Mouse (Mus musculus): Measurements from ENCODE around the gene D2hgdh. TPM values are rescaled to one million over a fixed set of nuclear protein-coding genes. Genes with fewer than 3 reads are reported as not detected.

D2hgdh gene
- polyA plus RNA-seq (2011; ENCODE audit: insufficient read depth, insufficient read length, low replicate concordance, missing spikeins) = 8.8 and 23.7 TPM in 2 replicates

- TF ChIP-seq CTCF (IDR thresholded peaks at IDR 0.05; ENCODE audit: control insufficient read depth, insufficient read depth, low read length) = no peak
- H3K4me1 ChIP-seq (ENCODE audit: control insufficient read depth, insufficient read depth, low read length) = no peaks in the 10 kb centered on the region; the same call in 1 of the 2 replicates
- H3K4me3 ChIP-seq (replicated peaks; ENCODE audit: control insufficient read depth, low read depth, low read length) = peak within 1 kb of the TSS; percentile 80
- peak within 1 kb of the TSS; percentile 95 for H3K27ac ChIP-seq (ENCODE audit: control insufficient read depth, insufficient read depth, low read depth, low read length, poor library complexity)
- WGBS = 23% methylated on average over 10 of the region's 10 CpGs
Observed at GRCm38 (mm10) chr1:93824609-93825008, at the start of gene D2hgdh. Gene D2hgdh (plus strand): TSS chr1:93824909.

- whole genome bisulfite sequencing = 98% methylated on average over 5 of the region's 5 CpGs
- Histone ChIP-seq H3K4me3 (replicated peaks; ENCODE audit: control insufficient read depth, low read depth, low read length) (no peak overlapping the region), H3K4me1 (ENCODE audit: control insufficient read depth, insufficient read depth, low read length) (no peaks in the 10 kb centered on the region), H3K27ac (ENCODE audit: control insufficient read depth, insufficient read depth, low read depth, low read length, poor library complexity) (no peak overlapping the region)
- TF ChIP-seq POLR2A (IDR thresholded peaks at IDR 0.05; ENCODE audit: borderline replicate concordance, control insufficient read depth, low read depth, low read length) = no peak
- TF ChIP-seq CTCF (IDR thresholded peaks at IDR 0.05; ENCODE audit: control insufficient read depth, insufficient read depth, low read length) = no peak
Observed at GRCm38 (mm10) chr1:93776686-93777085, 48.0 kb upstream of the D2hgdh start.

DNA sequence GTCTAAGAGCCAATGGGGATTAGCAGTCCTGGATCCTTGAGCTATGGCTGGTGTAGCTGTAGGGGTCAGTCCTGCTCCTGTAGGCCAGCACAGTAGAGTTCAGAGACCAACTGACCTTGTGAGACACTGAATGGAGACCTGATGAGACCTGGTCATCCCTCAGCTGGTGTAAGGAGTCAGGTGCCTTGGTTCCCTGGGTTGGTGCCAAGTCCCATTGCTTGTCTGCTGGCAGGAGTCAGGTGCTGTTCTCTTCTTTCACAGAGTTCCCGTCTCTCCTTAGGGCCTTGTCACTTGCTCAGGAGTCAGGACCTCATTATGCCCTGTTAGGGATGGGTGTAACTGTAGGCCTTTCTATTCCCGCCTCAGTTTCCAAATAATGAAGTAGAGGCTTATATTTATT lies 37.8 kb upstream of the D2hgdh start:
- TF ChIP-seq CTCF (IDR thresholded peaks at IDR 0.05; ENCODE audit: control insufficient read depth, insufficient read depth, low read length) = no peak
- TF ChIP-seq POLR2A (IDR thresholded peaks at IDR 0.05; ENCODE audit: borderline replicate concordance, control insufficient read depth, low read depth, low read length) = no peak
- 88% methylated on average over 2 of the region's 2 CpGs for WGBS
- no peak overlapping the region for H3K27ac ChIP-seq (ENCODE audit: control insufficient read depth, insufficient read depth, low read depth, low read length, poor library complexity)
- H3K4me3 ChIP-seq (replicated peaks; ENCODE audit: control insufficient read depth, low read depth, low read length) = no peak overlapping the region
- H3K4me1 ChIP-seq (ENCODE audit: control insufficient read depth, insufficient read depth, low read length) = no peaks in the 10 kb centered on the region

- WGBS = 88% methylated on average over 8 of the region's 8 CpGs
- H3K4me3 ChIP-seq (replicated peaks; ENCODE audit: control insufficient read depth, low read depth, low read length) = no peak overlapping the region
- H3K27ac ChIP-seq (ENCODE audit: control insufficient read depth, insufficient read depth, low read depth, low read length, poor library complexity) = no peak overlapping the region
- peaks cover 1% of the 10 kb centered on the region; the same call in 1 of the 2 replicates for H3K4me1 ChIP-seq (ENCODE audit: control insufficient read depth, insufficient read depth, low read length)
- TF ChIP-seq POLR2A (IDR thresholded peaks at IDR 0.05; ENCODE audit: borderline replicate concordance, control insufficient read depth, low read depth, low read length) (no peak), CTCF (IDR thresholded peaks at IDR 0.05; ENCODE audit: control insufficient read depth, insufficient read depth, low read length) (no peak)
Observed at GRCm38 (mm10) chr1:93794526-93794925, 30.2 kb upstream of the D2hgdh start.

DNA sequence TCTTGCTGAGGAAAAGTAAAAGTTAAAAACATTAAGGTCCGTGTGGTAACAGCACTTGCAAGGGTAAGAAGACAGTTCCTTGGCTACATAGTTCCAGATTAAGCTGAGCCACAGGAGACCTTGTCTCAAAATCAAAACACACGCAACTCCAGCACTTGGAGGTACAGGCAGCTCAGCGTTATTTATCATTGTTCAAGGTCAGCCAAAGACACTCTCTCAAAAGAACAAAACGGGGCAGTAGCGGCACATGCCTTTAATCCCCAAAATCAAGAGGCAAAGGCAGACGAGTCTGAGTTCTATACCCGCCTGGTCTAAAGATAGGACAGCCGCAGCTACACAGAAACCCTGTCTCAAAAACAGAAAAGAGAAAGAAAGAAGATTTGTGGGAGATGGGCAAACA lies 28.8 kb upstream of the D2hgdh start:
- TF ChIP-seq POLR2A (IDR thresholded peaks at IDR 0.05; ENCODE audit: borderline replicate concordance, control insufficient read depth, low read depth, low read length) (no peak), CTCF (IDR thresholded peaks at IDR 0.05; ENCODE audit: control insufficient read depth, insufficient read depth, low read length) (no peak)
- Histone ChIP-seq H3K27ac (ENCODE audit: control insufficient read depth, insufficient read depth, low read depth, low read length, poor library complexity) (no peak overlapping the region), H3K4me1 (ENCODE audit: control insufficient read depth, insufficient read depth, low read length) (peaks cover 1% of the 10 kb centered on the region; the same call in 1 of the 2 replicates), H3K4me3 (replicated peaks; ENCODE audit: control insufficient read depth, low read depth, low read length) (no peak overlapping the region)
- 82% methylated on average over 8 of the region's 8 CpGs for WGBS

DNA sequence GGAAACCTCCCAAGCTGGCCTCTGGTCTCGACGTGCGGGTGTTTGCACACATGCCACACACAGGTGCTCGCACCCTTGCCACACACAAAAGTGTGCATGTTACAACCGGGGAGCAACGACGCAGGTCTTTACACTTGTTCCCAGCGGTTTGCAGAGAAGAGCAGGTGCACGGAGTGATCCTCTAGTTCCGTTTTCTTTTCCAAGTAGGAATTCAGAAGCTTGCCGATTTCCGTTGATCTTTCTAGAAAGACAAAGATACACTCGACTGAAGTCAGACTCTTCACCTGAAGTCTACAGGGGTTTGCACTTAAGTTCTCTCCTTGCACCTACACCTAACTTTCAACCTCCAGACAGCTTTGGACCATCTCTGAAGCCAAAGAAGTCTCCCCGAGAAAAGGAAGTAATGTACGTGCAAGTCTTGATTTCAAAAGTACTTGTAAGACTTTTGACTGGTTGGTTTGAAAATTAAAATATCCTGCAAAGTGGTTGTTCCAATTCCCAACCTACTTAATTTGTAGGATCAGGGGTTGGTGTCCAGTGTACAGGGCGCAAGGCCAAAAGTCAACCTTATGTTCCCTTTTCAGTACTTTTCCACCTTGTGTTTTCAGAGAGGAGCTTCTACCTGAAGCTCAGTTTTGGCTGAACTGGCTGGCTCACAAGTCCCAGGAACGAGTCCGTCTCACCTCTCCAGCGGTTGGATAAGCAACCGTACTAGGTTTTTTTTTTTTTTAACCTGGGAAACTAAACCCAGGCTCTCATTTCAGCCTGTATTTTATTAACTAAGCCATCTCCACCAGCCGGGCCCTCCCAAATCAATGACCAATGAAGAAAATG lies 23.8 kb upstream of the D2hgdh start:
- TF ChIP-seq CTCF (IDR thresholded peaks at IDR 0.05; ENCODE audit: control insufficient read depth, insufficient read depth, low read length) (no peak), POLR2A (IDR thresholded peaks at IDR 0.05; ENCODE audit: borderline replicate concordance, control insufficient read depth, low read depth, low read length) (no peak)
- peaks cover 7% of the 10 kb centered on the region for H3K4me1 ChIP-seq (ENCODE audit: control insufficient read depth, insufficient read depth, low read length)
- peak overlapping the region; percentile 96 for H3K4me3 ChIP-seq (replicated peaks; ENCODE audit: control insufficient read depth, low read depth, low read length)
- WGBS = 54% methylated on average over 21 of the region's 21 CpGs
- H3K27ac ChIP-seq (ENCODE audit: control insufficient read depth, insufficient read depth, low read depth, low read length, poor library complexity) = 0 out of 2 replicates have a peak overlapping the region, but pooled peaks have one; percentile 34

DNA sequence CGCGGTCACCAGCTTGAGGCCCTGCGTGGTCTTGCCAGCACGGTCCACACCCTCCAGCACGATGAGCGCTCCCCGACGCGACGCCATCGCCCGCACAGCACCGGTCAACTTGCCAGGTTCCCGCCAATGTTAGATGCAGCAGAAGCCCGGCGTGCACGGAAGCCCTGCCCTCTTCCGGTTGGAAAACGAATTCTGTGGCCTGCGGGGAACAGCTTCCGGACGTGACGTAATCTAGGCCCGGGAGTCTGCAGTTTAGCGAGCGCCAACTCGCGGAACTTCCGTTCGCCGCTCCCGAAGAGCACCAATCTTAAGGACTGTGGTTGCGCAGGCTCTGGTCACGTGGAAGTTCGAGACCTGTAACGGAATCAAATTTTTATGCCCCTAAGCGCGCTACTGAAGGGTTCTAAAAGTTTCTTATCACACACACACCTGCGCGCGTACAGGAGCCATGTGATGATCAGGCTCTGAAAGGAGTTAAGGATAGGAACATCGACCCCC lies 22.9 kb upstream of the D2hgdh start, which contains the start of gene Dtymk:
TSS of gene Dtymk (minus strand) at position 194 of the 498 bp plus-strand sequence.
- peaks cover 7% of the 10 kb centered on the region for H3K4me1 ChIP-seq (ENCODE audit: control insufficient read depth, insufficient read depth, low read length)
- peak within 1 kb of the TSS; percentile 61 for H3K27ac ChIP-seq (ENCODE audit: control insufficient read depth, insufficient read depth, low read depth, low read length, poor library complexity)
- TF ChIP-seq POLR2A (IDR thresholded peaks at IDR 0.05; ENCODE audit: borderline replicate concordance, control insufficient read depth, low read depth, low read length) = peak; percentile 87
- TF ChIP-seq CTCF (IDR thresholded peaks at IDR 0.05; ENCODE audit: control insufficient read depth, insufficient read depth, low read length) = no peak; the same call in 1 of the 2 replicates
- peak within 1 kb of the TSS; percentile 96 for H3K4me3 ChIP-seq (replicated peaks; ENCODE audit: control insufficient read depth, low read depth, low read length)
- WGBS = under 1% methylated on average over 42 of the region's 42 CpGs

GRCm38 (mm10) chr1:93802771-93803170 lies 21.9 kb upstream of the D2hgdh start:
- Histone ChIP-seq H3K4me3 (replicated peaks; ENCODE audit: control insufficient read depth, low read depth, low read length) (no peak overlapping the region), H3K27ac (ENCODE audit: control insufficient read depth, insufficient read depth, low read depth, low read length, poor library complexity) (no peak overlapping the region; the same call in 1 of the 2 replicates), H3K4me1 (ENCODE audit: control insufficient read depth, insufficient read depth, low read length) (peaks cover 7% of the 10 kb centered on the region)
- TF ChIP-seq POLR2A (IDR thresholded peaks at IDR 0.05; ENCODE audit: borderline replicate concordance, control insufficient read depth, low read depth, low read length) = no peak
- TF ChIP-seq CTCF (IDR thresholded peaks at IDR 0.05; ENCODE audit: control insufficient read depth, insufficient read depth, low read length) = no peak
- WGBS = 52% methylated on average over 5 of the region's 5 CpGs

All from bone marrow, adult 2 months (tissue).